Mouse (Mus musculus) bone marrow macrophage, adult 2 months (primary cell): ENCODE measurements around the gene Ankub1. TPM values are rescaled to one million over a fixed set of nuclear protein-coding genes. Genes with fewer than 3 reads are reported as not detected.

Source experiments
- H3K27ac ChIP-seq: 2 replicates; pipeline ENCODE4 v1.5.1; 2012; ENCODE audit warnings: low read depth, low read length; ENCODE audit not compliant: insufficient read depth
- H3K4me1 ChIP-seq: 2 replicates; pipeline ENCODE4 v1.6.1; 2012; ENCODE audit warnings: low read length; ENCODE audit not compliant: control insufficient read depth, insufficient read depth
- H3K4me3 ChIP-seq: 2 replicates; pipeline ENCODE4 v1.5.1; 2012; ENCODE audit warnings: mild to moderate bottlenecking, low read length, moderate library complexity; ENCODE audit not compliant: insufficient read depth
- CTCF ChIP-seq: IDR thresholded peaks from 2 replicates; pipeline ENCODE4 v1.5.1; 2012; ENCODE audit warnings: low read depth, mild to moderate bottlenecking, low read length, moderate library complexity
- POLR2A ChIP-seq: IDR thresholded peaks from 2 replicates; pipeline ENCODE4 v1.6.1; 2012; ENCODE audit warnings: mild to moderate bottlenecking, low read depth, low read length, borderline replicate concordance
- polyA plus RNA-seq: library from polyadenylated mRNA; stranded (reverse); fragments of >200 nt; gene quantifications from 2 replicates; pipeline ENCODE4 v1.2.4, GENCODE M21; 2012; ENCODE audit not compliant: missing spikeins, insufficient read depth, insufficient read length

Gene Ankub1
- polyA plus RNA-seq, 1 experiment, result not detected

DNA sequence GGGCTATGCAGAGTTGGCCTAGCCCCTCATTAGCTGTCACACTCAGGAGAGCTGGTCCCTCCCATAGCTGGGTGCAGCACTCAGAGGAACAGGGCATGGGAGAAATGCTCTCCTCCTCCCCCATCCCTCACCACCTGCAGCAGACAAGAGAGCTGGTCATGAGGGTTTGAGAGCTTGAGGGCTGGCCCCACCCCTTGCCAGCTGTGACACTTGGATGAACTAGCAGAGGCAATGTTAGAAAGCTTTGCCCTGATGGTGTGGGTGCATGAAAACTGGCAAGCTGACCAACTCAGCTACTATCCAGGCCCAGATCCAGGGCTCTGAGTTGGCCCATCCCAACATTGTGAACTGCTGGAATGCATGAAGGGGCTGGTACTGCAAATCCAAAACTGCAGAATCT is 14.8 kb downstream of the Ankub1 start:
- H3K4me3 ChIP-seq, result no peak overlapping the region
- TF ChIP-seq CTCF (no peak), POLR2A (no peak)
- no peak overlapping the region for H3K27ac ChIP-seq
- peaks cover 13% of the 10 kb centered on the region for H3K4me1 ChIP-seq

DNA sequence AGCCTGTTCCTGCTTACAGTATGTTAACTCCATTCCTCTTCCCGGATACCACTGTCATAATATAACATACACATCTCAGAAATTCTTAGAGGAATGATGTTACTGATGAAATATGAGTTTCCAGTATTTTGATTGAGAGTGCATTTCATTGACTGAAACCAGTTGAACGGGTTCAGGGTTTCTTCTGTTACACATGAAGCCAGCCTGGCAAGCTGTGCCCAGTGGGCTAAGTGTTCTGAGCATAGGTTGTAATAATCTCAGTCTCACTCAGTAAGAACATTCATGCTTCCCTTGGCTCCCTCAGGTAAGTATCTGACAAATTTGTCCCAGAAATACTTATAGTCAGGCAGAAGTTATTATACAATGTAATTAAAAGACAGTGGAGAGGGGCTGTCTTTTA is 18.5 kb downstream of the Ankub1 start:
- TF ChIP-seq POLR2A, result no peak
- TF ChIP-seq CTCF, result no peak
- Histone ChIP-seq H3K4me3 (no peak overlapping the region), H3K27ac (peak overlapping the region; percentile 26; the same call in 1 of the 2 replicates), H3K4me1 (peaks cover 15% of the 10 kb centered on the region)

DNA sequence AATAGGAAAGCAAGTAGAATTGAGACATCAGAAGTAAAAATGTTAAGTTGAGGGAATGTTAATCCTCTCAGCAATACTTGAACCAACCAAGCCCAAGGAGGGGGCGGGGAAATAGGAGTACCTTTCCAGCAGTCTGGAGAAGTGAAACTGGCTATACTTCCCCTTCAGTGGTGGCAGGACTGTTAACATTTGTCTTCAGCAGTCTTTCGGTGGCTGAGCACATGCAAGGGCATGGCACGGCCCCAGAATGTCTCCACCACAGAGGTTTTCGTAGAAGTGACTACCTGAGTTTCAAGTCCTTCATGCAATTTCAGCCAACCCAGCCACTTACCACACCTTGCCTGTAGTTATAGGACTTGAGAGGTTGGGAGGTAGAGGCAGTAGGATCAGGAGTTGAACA is 19.0 kb downstream of the Ankub1 start:
- no peak overlapping the region for H3K4me3 ChIP-seq
- H3K4me1 ChIP-seq, result peaks cover 15% of the 10 kb centered on the region
- TF ChIP-seq CTCF, result no peak
- no peak for TF ChIP-seq POLR2A
- peak overlapping the region; percentile 26; the same call in 1 of the 2 replicates for H3K27ac ChIP-seq

DNA sequence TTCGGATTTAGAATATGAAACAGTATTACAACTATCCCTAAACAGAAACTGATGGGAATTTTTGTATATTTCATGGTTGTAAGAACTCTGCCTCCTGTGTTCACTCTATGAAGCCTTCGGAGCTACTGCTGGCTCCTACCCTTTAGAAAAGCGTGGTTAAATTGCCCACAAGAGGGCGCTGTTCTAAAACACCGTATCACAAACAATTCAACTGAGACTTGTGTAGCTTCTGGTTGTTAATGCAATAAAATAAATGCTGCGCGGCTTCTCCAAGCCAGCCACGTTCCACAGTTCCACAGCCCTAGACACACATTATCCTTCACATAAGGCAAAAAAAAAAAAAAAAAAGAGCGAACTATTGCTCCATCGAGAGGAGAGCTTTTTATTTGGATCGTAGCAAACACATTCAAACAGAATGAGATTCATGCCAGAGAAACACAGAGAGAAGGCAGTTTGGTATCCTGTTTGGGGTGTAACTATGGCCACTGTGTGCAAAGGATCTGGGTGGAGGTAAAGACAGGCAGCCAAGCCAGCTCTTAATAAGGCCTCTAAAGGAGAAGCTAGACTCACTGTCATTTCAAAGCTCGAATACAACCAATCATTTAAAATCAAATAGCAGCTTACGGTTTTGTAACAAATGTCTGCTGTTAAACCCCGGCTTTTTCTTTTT is 25.4 kb downstream of the Ankub1 start:
- Histone ChIP-seq H3K4me1 (no peaks in the 10 kb centered on the region), H3K4me3 (no peak overlapping the region)

DNA sequence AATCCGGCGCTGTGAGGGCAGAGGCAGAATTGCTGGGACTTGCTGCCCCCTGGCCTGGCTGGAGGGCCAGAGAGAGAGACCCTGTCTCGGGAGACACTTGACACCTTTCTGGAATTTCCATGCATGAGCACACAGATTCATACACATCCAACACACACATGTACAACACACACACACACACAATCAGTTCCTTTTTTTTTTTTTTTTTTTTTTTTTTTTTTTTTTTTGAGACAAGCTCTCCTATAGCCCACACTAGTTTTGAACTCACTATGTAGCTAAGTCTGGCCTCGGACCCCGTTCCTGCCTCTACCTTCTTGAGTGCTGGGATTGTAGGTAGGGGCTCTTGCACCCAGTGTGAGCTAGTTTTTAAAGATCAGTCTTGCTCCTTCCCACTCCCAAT is 26.7 kb downstream of the Ankub1 start:
- TF ChIP-seq POLR2A (no peak), CTCF (no peak)
- H3K4me1 ChIP-seq, result no peaks in the 10 kb centered on the region
- no peak overlapping the region for H3K4me3 ChIP-seq
- no peak overlapping the region for H3K27ac ChIP-seq

More for the DNA sequence above, 25.4 kb downstream of the Ankub1 start:
- TF ChIP-seq CTCF (peak; percentile 54; the same call in 1 of the 2 replicates), POLR2A (no peak)
- no peak overlapping the region for H3K27ac ChIP-seq

DNA sequence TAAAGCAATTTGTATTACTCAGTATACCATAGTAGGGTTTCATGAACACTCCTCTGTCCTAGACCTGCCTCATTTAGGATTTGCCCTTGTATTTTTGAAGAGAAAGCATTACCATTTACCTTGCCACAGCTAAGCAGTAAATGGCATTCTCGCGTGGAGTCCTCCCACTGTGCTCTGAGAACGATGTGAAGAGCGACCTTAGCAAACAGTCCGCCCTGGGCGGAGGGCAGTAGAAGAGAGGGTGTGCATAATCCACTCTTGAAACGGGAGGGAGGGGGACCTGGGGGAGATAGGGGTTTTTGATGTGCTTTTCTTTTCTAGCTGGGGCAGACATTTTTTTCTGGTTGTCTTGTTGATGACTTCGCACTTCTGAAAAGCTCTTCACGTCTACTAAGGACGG is 27.9 kb downstream of the Ankub1 start:
- H3K27ac ChIP-seq, result no peak overlapping the region
- no peak overlapping the region for H3K4me3 ChIP-seq
- no peak for TF ChIP-seq POLR2A
- TF ChIP-seq CTCF, result no peak
- no peaks in the 10 kb centered on the region for H3K4me1 ChIP-seq

DNA sequence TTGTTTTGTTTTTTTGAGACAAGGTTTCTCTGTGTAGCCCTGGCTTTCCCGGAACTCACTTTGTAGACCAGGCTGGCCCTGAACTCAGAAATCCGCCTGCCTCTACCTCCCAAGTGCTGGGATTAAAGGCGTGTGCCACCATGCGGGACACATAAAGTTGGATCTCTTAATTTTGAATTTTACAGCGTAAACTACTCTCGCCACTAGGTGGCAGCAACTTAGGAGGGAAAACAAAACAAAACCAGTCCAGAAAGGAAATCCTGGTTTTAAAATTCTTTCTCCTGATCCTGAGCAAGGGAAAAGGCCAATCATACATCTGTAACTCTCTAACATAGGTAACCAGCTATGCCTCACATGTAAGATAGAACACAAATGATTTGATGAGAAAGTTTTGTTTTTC is 28.9 kb downstream of the Ankub1 start:
- H3K4me1 ChIP-seq, result no peaks in the 10 kb centered on the region
- no peak overlapping the region for H3K27ac ChIP-seq
- no peak overlapping the region for H3K4me3 ChIP-seq
- TF ChIP-seq CTCF (0 out of 2 replicates have a peak, but pooled peaks have one; percentile 15), POLR2A (no peak)

DNA sequence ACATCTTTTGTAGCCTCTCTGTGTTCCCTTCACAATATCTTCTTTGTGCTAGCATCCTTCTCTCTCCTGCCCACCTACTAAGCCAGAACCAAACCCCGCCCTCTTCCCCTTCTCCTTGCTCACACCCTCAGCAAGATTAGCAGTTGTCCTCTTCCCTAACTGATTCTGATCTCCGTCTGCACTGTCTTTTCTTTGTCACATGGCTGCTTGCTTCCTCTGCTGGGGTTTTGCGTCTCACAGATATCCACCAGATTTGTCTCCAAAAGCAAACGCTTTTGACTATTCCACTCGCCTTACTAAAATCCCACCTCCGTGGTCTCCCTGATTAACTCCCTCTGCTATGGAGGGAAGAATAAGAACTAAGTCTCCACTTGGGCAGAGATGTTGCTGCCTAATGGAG is 34.0 kb downstream of the Ankub1 start:
- Histone ChIP-seq H3K27ac (no peak overlapping the region), H3K4me3 (no peak overlapping the region), H3K4me1 (no peaks in the 10 kb centered on the region)
- no peak for TF ChIP-seq POLR2A
- no peak for TF ChIP-seq CTCF

DNA sequence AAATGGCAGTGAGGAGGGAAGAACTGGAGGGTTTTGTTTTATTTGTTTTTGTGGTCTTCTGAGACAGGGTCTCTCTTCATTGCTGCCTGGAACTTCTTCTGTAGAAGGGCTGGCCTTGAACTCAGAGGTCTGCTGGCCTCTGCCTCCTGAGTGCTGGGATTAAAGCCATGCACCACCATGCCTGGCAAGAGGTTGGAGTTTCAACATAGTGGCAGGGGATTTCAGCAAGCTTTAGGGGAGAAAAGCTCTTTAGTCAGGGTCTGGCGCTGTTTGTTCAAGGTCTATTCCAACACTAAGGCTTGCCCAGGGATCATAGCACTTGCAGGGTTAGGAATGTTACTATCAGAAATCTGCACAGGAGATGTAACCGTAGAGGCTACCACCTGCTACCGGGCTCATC is 39.0 kb downstream of the Ankub1 start:
- no peak overlapping the region for H3K27ac ChIP-seq
- no peak overlapping the region for H3K4me3 ChIP-seq
- no peak for TF ChIP-seq POLR2A
- TF ChIP-seq CTCF, result no peak
- no peaks in the 10 kb centered on the region; the same call in 1 of the 2 replicates for H3K4me1 ChIP-seq

DNA sequence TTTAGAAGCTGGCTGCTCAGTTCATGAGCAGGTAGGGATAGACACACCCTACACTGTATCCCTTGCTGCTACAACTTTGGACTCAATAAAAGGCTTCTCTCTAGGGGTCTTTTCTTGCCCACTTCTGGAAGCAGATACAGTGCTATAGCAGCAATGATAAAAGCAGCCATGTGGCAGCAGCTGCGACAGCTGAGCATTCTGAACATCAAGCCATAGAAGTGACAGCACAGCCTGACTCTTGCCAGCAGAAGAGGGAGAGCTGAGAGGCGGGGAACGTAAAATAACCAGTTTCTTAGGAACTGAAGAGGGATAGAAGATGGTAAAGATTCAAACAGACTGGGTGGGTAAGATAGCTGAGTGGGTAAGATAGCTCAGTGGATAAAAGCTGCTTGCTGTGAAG is 40.1 kb downstream of the Ankub1 start:
- TF ChIP-seq POLR2A (no peak), CTCF (no peak)
- no peak overlapping the region for H3K27ac ChIP-seq
- H3K4me3 ChIP-seq, result no peak overlapping the region
- H3K4me1 ChIP-seq, result no peaks in the 10 kb centered on the region; the same call in 1 of the 2 replicates
